Mouse (Mus musculus) forebrain, postnatal 0 days (tissue): ENCODE measurements at regions not wholly inside any gene's neighbourhood (a gene's known extent, or its start where the extent isn't known, plus 50 kb on each side); places are given as distances from the start of the nearest gene placed in this dataset.
"Not testable (repeated sequence)": the region's sequence is repeated elsewhere in the genome, so short reads cannot be mapped to it uniquely, and the experiment has no call there.

Experiments used
- ATAC-seq: fragments of 200-750 bp; cut with Nextera tagmentation; 2 replicates; pipeline ENCODE4 v1.8.0; 2017; ENCODE audit warnings: mild to moderate bottlenecking, moderate library complexity
- DNase-seq: peaks from one replicate; pipeline ENCODE4 v3.0.0-alpha.2; 2015
- H3K27ac ChIP-seq: fragments of 300-500 bp; sonication (generic); 2 replicates; pipeline ENCODE4 v1.5.1; 2014; ENCODE audit warnings: low read depth, mild to moderate bottlenecking, antibody characterized with exemption, low read length, moderate library complexity, mixed read lengths
- H3K27me3 ChIP-seq: fragments of 300-500 bp; sonication (generic); 2 replicates; pipeline ENCODE4 v1.6.1; 2014; ENCODE audit warnings: mild to moderate bottlenecking, low read length, mixed read lengths; ENCODE audit not compliant: insufficient read depth
- H3K36me3 ChIP-seq: fragments of 300-500 bp; sonication (generic); 2 replicates; pipeline ENCODE4 v1.6.1; 2014; ENCODE audit warnings: mild to moderate bottlenecking, moderate library complexity; ENCODE audit not compliant: insufficient read depth
- H3K4me1 ChIP-seq: fragments of 300-500 bp; sonication (generic); 2 replicates; pipeline ENCODE4 v1.6.1; 2014; ENCODE audit warnings: antibody characterized with exemption; ENCODE audit not compliant: insufficient read depth
- H3K4me2 ChIP-seq: fragments of 300-500 bp; sonication (generic); 2 replicates; pipeline ENCODE4 v1.6.1; 2014; ENCODE audit warnings: low read depth, mild to moderate bottlenecking, moderate library complexity
- H3K4me3 ChIP-seq: fragments of 300-500 bp; sonication (generic); 2 replicates; pipeline ENCODE4 v1.5.1; 2014; ENCODE audit warnings: low read depth, low read length, mixed read lengths
- H3K9ac ChIP-seq: fragments of 300-500 bp; sonication (generic); 2 replicates; pipeline ENCODE4 v1.6.1; 2014; ENCODE audit warnings: mild to moderate bottlenecking
- H3K9me3 ChIP-seq: fragments of 300-500 bp; sonication (generic); 2 replicates; pipeline ENCODE4 v1.6.1; 2016; ENCODE audit warnings: low read length
- CTCF ChIP-seq: sonication (generic); IDR thresholded peaks from 2 replicates; pipeline ENCODE4 v1.5.1; 2016; ENCODE audit warnings: antibody characterized with exemption, control low read depth, low read depth
- WGBS: fragments of 180-500 bp; shearing (Covaris S2); extraction: QIAGEN DNeasy Blood & Tissue Kit; methylation state at CpG from one replicate; pipeline ENCODE4 v1.1.7; 2014; 5-methylcytosine and 5-hydroxymethylcytosine counted together

DNA sequence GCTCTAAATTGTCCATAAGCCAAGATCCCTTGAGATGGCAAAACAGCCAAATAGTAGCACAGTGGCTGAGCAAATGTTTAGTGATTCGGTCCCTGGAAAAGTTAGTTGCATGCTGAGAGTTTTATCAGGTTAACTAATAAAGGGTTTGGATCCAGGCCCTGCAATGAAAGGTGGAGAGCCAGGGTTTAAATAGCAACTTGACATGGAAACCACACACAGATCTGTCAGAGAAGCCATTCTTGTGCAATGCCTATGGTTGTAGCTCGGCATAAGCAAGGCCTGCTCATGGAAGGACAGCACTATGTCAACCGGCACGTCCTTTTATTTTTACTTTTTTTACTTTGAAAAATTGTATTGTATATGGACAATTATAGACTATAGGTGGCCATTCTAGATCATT, 92.3 kb downstream of the Dusp6 start:
- H3K36me3 ChIP-seq = no peaks in the 10 kb centered on the region
- no peak overlapping the region for H3K4me2 ChIP-seq
- H3K9me3 ChIP-seq = no peaks in the 10 kb centered on the region
- peaks cover 5% of the 10 kb centered on the region; the same call in 1 of the 2 replicates for H3K4me1 ChIP-seq
- WGBS = 92% methylated on average over 4 of the region's 4 CpGs
- ATAC-seq (no peak), DNase-seq (no peak)
- H3K9ac ChIP-seq = no peak overlapping the region
- no peak overlapping the region for H3K27ac ChIP-seq
- H3K27me3 ChIP-seq = no peaks in the 10 kb centered on the region
- TF ChIP-seq CTCF = no peak
- no peak overlapping the region for H3K4me3 ChIP-seq

DNA sequence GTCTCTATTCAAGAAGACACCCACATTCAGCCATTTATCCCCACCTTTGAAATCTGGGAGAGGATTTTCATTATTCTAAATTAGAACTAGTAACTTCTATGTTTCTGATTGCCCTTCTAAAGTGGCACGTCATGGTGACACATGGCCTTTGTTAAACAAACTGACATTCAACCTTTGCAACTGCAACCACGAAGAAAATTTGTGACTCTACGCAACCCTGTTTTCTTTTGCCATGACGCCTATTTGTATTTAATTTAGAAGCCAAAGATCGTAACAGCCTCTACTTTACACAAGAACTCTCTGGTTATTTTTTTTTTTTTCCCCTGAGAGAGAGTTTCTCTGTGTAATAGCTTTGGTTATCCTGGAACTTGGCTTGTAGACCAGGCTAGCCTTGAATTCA, 93.2 kb downstream of the Dusp6 start:
- Histone ChIP-seq H3K4me1 (peaks cover 5% of the 10 kb centered on the region; the same call in 1 of the 2 replicates), H3K4me2 (no peak overlapping the region), H3K4me3 (no peak overlapping the region), H3K27ac (no peak overlapping the region), H3K36me3 (no peaks in the 10 kb centered on the region), H3K27me3 (no peaks in the 10 kb centered on the region), H3K9me3 (no peaks in the 10 kb centered on the region), H3K9ac (no peak overlapping the region)
- DNase-seq (no peak), ATAC-seq (no peak)
- no peak for TF ChIP-seq CTCF
- WGBS = 90% methylated on average over 5 of the region's 5 CpGs

DNA sequence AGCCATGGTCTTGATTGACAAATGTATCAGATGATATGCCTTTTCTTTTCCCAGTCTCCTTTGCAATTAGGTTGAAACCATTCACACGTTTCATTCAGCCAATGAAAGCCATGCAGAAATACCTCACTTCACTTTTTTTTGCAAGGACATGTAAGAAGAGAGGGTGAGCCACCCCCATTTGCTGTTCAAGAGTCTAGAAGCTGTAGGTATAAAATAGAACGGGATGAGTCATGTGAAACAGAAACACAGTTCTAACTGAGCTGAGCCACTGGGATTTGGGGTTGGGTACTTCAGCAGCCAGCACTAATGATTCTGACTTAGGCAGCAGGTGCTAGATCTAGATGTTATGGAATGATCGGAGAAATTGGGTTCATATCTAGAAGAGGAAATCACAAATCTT, 93.9 kb downstream of the Dusp6 start:
- no peak for DNase-seq

DNA sequence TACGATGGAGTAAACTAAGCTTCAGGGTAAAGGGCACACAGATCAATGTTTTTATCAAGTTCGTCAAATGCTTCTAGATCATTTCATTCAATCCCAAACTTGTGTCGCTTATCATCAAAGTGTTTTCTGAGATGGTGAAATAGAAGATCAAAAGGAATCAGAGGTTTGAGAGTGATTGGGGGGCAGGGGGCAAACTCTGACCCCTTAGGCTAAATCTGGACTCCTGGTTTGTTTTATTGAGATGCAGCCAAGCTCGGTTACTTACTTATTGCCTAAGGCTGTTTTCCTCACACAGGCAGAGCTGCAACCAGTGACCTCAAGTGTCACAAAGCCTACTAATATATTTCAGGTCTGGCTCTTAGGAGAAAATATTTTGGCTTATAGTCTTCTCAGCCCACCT, 94.3 kb downstream of the Dusp6 start:
- H3K36me3 ChIP-seq = no peaks in the 10 kb centered on the region

More for the DNA sequence above, 93.9 kb downstream of the Dusp6 start:
- Histone ChIP-seq H3K9ac (no peak overlapping the region), H3K27me3 (no peaks in the 10 kb centered on the region), H3K4me2 (no peak overlapping the region), H3K4me3 (no peak overlapping the region), H3K27ac (no peak overlapping the region), H3K9me3 (no peaks in the 10 kb centered on the region), H3K36me3 (no peaks in the 10 kb centered on the region), H3K4me1 (peaks cover 5% of the 10 kb centered on the region; the same call in 1 of the 2 replicates)
- TF ChIP-seq CTCF = no peak
- no peak for ATAC-seq
- WGBS = 86% methylated on average over 3 of the region's 3 CpGs

DNA sequence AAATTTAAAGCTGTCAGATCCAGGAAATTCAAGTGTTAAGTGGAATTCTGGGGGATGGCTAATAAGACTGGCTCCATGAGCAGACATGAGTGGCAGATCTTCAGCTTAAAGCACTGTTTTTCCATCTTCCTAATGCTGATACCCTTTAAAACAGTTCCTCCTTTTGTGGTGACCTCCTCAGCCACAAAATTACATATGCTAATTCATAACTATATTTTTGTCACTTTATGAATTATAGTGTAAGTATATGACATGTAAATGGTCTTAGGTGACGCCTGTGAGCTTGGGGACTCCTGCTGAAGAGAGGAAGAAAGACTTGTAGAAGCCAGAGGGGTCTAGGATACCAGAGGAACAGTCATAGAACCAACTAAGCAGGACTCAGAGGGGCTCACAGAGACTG, 95.2 kb downstream of the Dusp6 start:
- WGBS = 88% methylated on average over 1 of the region's 1 CpGs
- no peak for DNase-seq
- peaks cover 4% of the 10 kb centered on the region; the same call in 1 of the 2 replicates for H3K4me1 ChIP-seq
- H3K27me3 ChIP-seq = no peaks in the 10 kb centered on the region
- no peak for TF ChIP-seq CTCF
- no peaks in the 10 kb centered on the region for H3K36me3 ChIP-seq
- no peak overlapping the region for H3K27ac ChIP-seq
- no peak overlapping the region for H3K9ac ChIP-seq
- no peaks in the 10 kb centered on the region for H3K9me3 ChIP-seq
- no peak overlapping the region for H3K4me3 ChIP-seq
- H3K4me2 ChIP-seq = no peak overlapping the region
- ATAC-seq = no peak

More for the DNA sequence above, 94.3 kb downstream of the Dusp6 start:
- DNase-seq (no peak), ATAC-seq (no peak)
- no peak for TF ChIP-seq CTCF
- H3K4me3 ChIP-seq = no peak overlapping the region
- H3K9ac ChIP-seq = no peak overlapping the region
- no peak overlapping the region for H3K27ac ChIP-seq
- H3K27me3 ChIP-seq = no peaks in the 10 kb centered on the region
- WGBS = 79% methylated on average over 4 of the region's 4 CpGs
- H3K4me2 ChIP-seq = no peak overlapping the region
- peaks cover 5% of the 10 kb centered on the region; the same call in 1 of the 2 replicates for H3K4me1 ChIP-seq
- H3K9me3 ChIP-seq = no peaks in the 10 kb centered on the region

DNA sequence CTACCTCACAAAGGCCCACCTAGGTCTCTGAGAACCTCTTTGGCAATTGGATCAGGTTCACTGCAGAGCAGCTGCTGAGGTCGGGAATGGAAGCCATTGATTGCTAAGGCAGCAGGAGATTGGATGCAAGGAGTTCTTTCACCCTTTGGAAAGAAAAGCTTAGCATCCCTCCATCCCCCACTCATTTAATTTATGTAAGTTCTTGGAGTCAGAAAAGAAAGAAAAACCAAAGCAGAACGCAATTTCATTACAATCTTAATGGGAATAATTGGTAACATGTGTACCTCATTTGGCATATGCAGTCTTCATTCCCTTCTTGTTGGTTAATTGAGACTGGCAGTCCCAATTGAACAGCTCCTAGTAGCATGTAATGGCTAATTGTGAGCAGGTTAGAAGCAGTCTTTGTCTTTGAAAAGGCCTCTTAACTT, 96.4 kb downstream of the Dusp6 start:
- Histone ChIP-seq H3K4me2 (no peak overlapping the region), H3K4me1 (no peaks in the 10 kb centered on the region), H3K27me3 (no peaks in the 10 kb centered on the region), H3K9ac (no peak overlapping the region), H3K36me3 (no peaks in the 10 kb centered on the region), H3K4me3 (no peak overlapping the region), H3K9me3 (no peaks in the 10 kb centered on the region), H3K27ac (no peak overlapping the region)
- TF ChIP-seq CTCF = no peak
- 9% methylated on average over 2 of the region's 2 CpGs for WGBS
- ATAC-seq (no peak), DNase-seq (no peak)

DNA sequence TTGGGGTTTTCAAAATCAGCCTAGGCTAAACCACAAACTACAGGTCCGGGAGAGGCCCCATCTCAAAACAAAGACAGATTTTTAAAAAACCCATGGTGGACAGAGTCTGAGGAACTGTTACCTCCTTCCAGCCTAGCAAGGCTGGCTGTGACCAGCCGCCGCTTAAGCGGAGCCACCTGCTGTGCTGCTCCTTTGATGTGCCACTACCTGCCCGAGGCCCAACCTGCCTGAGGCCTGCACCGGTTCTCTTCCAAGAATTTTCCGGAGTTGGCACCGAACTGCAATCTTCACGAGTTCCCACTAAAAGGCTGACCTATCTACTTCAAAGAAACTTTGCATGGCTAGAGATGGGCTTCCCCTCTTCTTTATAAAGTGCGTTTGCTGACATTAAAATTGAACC, 97.6 kb downstream of the Dusp6 start:
- H3K27ac ChIP-seq, H3K36me3 ChIP-seq, H3K9ac ChIP-seq, ATAC-seq, H3K4me1 ChIP-seq, H3K27me3 ChIP-seq, H3K4me3 ChIP-seq, H3K9me3 ChIP-seq, DNase-seq, H3K4me2 ChIP-seq: not testable (repeated sequence)
- 59% methylated on average over 10 of the region's 10 CpGs for WGBS

DNA sequence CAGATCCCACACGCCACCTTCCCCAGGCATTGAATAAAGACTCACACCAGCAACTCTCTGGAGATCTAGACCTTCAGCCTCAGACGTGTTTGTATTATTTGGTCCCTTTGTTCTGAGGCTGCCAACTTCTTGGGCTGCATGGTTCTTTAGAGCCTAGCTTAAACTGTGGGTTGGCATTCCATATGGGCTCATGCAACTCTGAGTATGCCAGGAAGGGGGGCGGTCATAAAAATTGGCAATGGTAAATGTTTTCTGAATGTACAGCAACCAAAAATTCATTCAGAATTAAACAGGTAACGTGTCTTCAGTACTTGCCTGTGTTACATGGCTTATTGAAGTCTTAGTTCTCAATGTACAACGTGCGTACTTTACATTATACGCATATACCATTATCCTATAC, 103.1 kb downstream of the Dusp6 start:
- H3K4me1 ChIP-seq = no peaks in the 10 kb centered on the region
- no peak for TF ChIP-seq CTCF
- H3K27ac ChIP-seq = no peak overlapping the region
- H3K36me3 ChIP-seq = no peaks in the 10 kb centered on the region
- H3K9me3 ChIP-seq = no peaks in the 10 kb centered on the region
- H3K4me3 ChIP-seq = no peak overlapping the region
- WGBS = 85% methylated on average over 7 of the region's 7 CpGs
- no peak overlapping the region for H3K4me2 ChIP-seq
- ATAC-seq (no peak), DNase-seq (no peak)
- H3K9ac ChIP-seq = no peak overlapping the region
- H3K27me3 ChIP-seq = no peaks in the 10 kb centered on the region
